Mouse (Mus musculus) intestine, embryonic 16.5 days (tissue): ENCODE measurements around the gene Agl. TPM values are rescaled to one million over a fixed set of nuclear protein-coding genes. Genes with fewer than 3 reads are reported as not detected.

Experiments
- ATAC-seq: fragments of 200-750 bp; cut with Nextera tagmentation; 2 replicates; pipeline ENCODE4 v1.8.0; 2017; ENCODE audit warnings: moderate TSS enrichment, moderate library complexity
- H3K27ac ChIP-seq: fragments of 300-500 bp; sonication (generic); 2 replicates; pipeline ENCODE4 v1.5.1; 2014; ENCODE audit warnings: mild to moderate bottlenecking, low read length
- H3K27me3 ChIP-seq: fragments of 300-500 bp; sonication (generic); replicated peaks from 2 replicates; pipeline ENCODE4 v1.6.1; 2014; ENCODE audit warnings: low read length, control low read depth, mixed read lengths; ENCODE audit not compliant: control insufficient read depth, insufficient read depth
- H3K36me3 ChIP-seq: fragments of 300-500 bp; sonication (generic); 2 replicates; pipeline ENCODE4 v1.6.1; 2014; ENCODE audit warnings: low read length, control low read depth; ENCODE audit not compliant: control insufficient read depth, insufficient read depth
- H3K4me1 ChIP-seq: fragments of 300-500 bp; sonication (generic); 2 replicates; pipeline ENCODE4 v1.6.1; 2014; ENCODE audit warnings: low read length, control low read depth, mixed read lengths; ENCODE audit not compliant: control insufficient read depth, insufficient read depth
- H3K4me2 ChIP-seq: fragments of 300-500 bp; sonication (generic); 2 replicates; pipeline ENCODE4 v1.6.1; 2014; ENCODE audit warnings: low read depth, low read length, control low read depth
- H3K4me3 ChIP-seq: fragments of 300-500 bp; sonication (generic); 2 replicates; pipeline ENCODE4 v1.5.1; 2014; ENCODE audit warnings: mild to moderate bottlenecking, low read length
- H3K9ac ChIP-seq: fragments of 300-500 bp; sonication (generic); 2 replicates; pipeline ENCODE4 v1.6.1; 2014; ENCODE audit warnings: low read depth, low read length
- H3K9me3 ChIP-seq: fragments of 300-500 bp; sonication (generic); 2 replicates; pipeline ENCODE4 v1.6.1; 2016; ENCODE audit warnings: low read length, control low read depth; ENCODE audit not compliant: control insufficient read depth
- WGBS: fragments of 180-500 bp; shearing (Covaris S2); extraction: QIAGEN DNeasy Blood & Tissue Kit; methylation state at CpG from one replicate; pipeline ENCODE4 v1.1.7; 2014; 5-methylcytosine and 5-hydroxymethylcytosine counted together
- polyA plus RNA-seq: library from polyadenylated mRNA; unstranded; fragments of >200 nt; fragmentation: Nextera tagmentation; extraction: Ambion mirVana; gene quantifications from 2 replicates; pipeline ENCODE4 v1.2.1, GENCODE M21; 2015

The Agl gene
- polyA plus RNA-seq, 1 experiment from 2014 or later, result 10.3 TPM

- Histone ChIP-seq H3K27me3 (no peaks in the 10 kb centered on the region), H3K36me3 (no peaks in the 10 kb centered on the region), H3K4me1 (no peaks in the 10 kb centered on the region), H3K9ac (no peak overlapping the region), H3K9me3 (no peaks in the 10 kb centered on the region), H3K4me2 (no peak overlapping the region), H3K4me3 (no peak overlapping the region), H3K27ac (no peak overlapping the region)
- no peak for ATAC-seq
- WGBS, result 91% methylated on average over 3 of the region's 3 CpGs
Measured at GRCm38 (mm10) chr3:116694312-116694711, 113.7 kb downstream of the Agl start.

Other genes with a start within 250 kb of the Agl start
- gene Lrrc39, start 245.2 kb downstream of the Agl start, polyA plus RNA-seq, result 4.7 and 5.6 TPM in 2 replicates
- 11.3 and 14.4 TPM in 2 replicates for gene Sass6, start 213.2 kb downstream of the Agl start, polyA plus RNA-seq
- gene Trmt13, start 193.6 kb downstream of the Agl start, polyA plus RNA-seq, result 17.0 and 20.5 TPM in 2 replicates
- gene Mfsd14a, start 145.5 kb downstream of the Agl start, polyA plus RNA-seq, result 81.3 TPM in 2 replicates
- not detected in 2 replicates for gene Gm43191, start 126.9 kb downstream of the Agl start, polyA plus RNA-seq
- 19.8 and 21.5 TPM in 2 replicates for gene Slc35a3, start 95.3 kb downstream of the Agl start, polyA plus RNA-seq
- 44.6 and 44.7 TPM in 2 replicates for gene Frrs1, start 51.3 kb upstream of the Agl start, polyA plus RNA-seq
- not detected in 2 replicates for gene 4930455H04Rik, start 160.1 kb upstream of the Agl start, polyA plus RNA-seq
- 2.8 and 2.9 TPM in 2 replicates for gene Palmd, start 160.8 kb upstream of the Agl start, polyA plus RNA-seq